Mouse (Mus musculus): ENCODE results near the gene Gnat3.
"Not testable (repeated sequence)": the region's sequence is repeated elsewhere in the genome, so short reads cannot be mapped to it uniquely, and the experiment has no call there.

Gnat3 gene

DNA sequence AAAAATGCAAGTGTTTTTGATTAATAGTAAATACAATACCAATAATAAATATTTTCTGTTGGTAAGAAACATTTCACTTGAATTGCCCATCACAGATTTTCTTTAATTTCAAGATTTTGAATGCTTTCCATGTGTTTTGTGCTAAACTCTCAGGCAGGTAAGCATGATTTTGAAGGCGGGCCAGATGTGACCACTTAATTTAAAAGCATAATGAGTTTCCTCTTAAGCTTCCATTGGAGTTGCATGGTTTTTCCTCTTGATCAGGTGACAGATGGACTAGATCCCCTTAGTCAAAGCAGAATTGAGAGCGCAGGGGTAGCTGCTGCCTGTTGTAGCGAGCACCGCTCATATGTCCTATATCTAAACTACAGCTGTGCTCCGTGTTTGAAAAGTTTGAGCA, at the start of gene Gnat3:
TSS of gene Gnat3 (plus strand) at position 301 of the 400 bp plus-strand sequence.
- in situ Hi-C loops (cut with MseI, MboI) = no loop called here

- in situ Hi-C loops (cut with MseI, MboI) = no loop called here
Measured at GRCm38 (mm10) chr5:17918966-17919365, 43.4 kb upstream of the Gnat3 start.

GRCm38 (mm10) chr5:17923648-17924047, 38.7 kb upstream of the Gnat3 start:
- in situ Hi-C loops (cut with MseI, MboI) = no loop called here

- in situ Hi-C loops (cut with MseI, MboI) = no loop called here
Measured at GRCm38 (mm10) chr5:17924085-17924518, 38.2 kb upstream of the Gnat3 start.

GRCm38 (mm10) chr5:17928471-17928870, 33.9 kb upstream of the Gnat3 start:
- in situ Hi-C loops (cut with MseI, MboI) = no loop called here

DNA sequence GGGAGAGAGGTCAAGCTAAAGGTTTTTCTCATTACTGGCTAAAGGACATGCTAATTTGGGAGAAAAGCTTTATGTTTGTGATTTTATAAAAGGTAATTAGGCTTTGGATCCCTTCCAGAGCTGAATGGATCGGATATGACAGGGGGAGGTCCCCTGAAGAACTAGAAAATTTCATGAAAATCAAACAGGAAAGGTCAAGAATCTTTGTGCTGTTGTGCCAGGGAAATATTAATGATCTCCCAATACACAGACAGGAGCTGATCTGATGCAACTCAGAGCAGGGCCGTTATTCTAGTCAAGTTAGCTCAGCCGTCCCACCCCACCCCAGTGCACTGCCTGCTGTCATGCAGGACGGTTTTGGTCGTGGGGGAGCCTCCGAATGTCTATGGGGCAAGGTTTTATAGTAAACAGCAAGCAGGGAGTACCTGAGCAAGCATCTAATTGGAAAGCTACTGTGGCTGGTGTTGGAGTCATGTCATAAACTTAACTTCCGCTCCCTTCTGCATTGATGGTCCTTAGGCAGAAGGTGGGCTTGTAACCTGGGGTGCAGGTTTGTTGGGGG, 33.3 kb upstream of the Gnat3 start:
- in situ Hi-C loops (cut with MseI, MboI) = no loop called here

GRCm38 (mm10) chr5:17931588-17931987, 30.8 kb upstream of the Gnat3 start:
- in situ Hi-C loops (cut with MseI, MboI) = not testable (repeated sequence)

DNA sequence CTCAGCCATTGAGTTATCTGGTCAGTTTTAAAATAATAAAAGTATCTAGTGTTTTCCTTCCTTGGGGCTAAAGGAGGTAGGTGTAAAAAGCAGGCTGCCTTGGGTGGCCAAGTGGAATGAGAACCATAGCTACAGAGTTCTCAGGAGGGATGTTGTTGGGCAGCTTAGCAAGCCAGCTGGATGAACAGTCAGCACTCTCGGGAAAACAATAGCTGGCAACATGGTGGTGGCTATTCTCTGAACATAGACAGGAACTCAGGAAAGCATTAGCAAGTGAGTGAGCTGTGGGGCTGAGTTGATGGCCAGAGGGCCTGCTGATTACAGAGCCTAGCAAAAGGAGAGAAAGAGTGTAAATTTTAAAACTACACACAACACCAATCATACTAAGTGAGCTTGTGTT, 27.8 kb upstream of the Gnat3 start:
- in situ Hi-C loops (cut with MseI, MboI) = no loop called here

DNA sequence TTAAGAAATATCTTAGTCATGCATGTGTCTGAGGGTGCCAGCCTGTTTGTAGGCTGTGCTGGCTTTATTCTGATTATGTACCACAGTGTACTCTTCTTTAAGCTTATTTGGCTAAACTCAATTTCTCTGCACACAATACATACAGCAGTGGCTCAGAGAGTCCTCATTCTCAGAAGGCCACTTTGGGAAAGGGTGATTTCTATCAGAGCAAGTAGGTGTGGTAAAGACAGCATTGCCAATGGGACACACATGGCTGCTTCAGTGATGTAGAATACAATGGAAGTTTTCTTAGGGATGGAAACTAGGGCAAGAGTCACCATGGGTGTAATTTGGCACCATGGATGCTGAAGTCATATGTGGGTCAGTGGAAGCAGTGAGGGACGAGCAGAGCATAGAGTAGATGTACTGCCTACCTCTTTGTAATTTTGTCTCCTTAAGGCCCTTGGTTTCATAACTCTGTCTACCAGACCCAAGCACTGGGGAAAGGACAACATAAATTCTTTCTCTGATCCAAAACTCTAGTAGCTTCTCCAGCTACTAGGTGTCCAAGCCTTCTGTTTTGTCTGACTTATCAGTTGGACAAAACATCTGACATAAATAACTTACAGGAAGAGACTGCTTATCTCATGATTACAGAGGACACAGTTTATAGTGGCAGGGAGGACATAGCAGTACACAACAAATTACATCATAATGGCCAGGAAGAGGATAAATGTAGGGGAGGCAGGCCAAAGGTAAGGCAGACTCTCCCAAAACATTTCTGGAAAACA, 24.0 kb upstream of the Gnat3 start:
- in situ Hi-C loops (cut with MseI, MboI) = no loop called here

GRCm38 (mm10) chr5:17956468-17956867, 5.9 kb upstream of the Gnat3 start:
- in situ Hi-C loops (cut with MseI, MboI) = no loop called here

DNA sequence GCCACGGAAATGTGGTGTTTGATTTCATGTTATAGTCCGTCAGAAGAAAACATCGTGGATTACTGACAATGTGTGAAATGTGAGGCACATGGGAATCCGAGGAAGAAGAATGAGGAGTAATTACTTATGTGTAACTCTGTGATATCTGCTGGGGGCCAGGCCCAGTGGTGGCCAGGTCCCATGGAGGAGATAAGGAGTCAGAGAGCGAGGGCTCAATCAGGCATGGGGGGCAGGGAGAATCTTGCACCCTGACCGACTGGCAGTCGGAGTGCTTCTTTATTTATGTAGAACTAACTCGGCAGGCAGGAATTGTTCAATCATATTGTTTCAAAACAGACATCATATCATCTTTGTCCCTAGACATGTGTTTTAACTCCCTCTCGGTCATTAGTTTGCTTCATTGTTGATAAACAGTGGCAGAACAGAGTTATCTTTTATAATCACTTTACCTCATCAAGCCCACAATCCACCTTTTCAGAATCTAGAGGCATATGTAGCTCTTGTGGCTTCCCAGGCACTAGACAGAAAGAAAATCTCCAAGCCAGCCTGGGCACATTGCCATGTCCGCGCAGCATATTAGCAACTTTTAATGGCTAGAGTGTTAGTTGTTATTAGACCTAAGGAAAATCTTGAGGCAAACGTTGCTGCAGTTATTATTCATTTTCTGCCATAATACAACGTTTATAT, 7.5 kb downstream of the Gnat3 start:
- in situ Hi-C loops (cut with MseI, MboI) = no loop called here

GRCm38 (mm10) chr5:17970391-17970730, 8.0 kb downstream of the Gnat3 start:
- in situ Hi-C loops (cut with MseI, MboI) = no loop called here

GRCm38 (mm10) chr5:17980501-17981121, 18.3 kb downstream of the Gnat3 start:
- in situ Hi-C loops (cut with MseI, MboI) = no loop called here

DNA sequence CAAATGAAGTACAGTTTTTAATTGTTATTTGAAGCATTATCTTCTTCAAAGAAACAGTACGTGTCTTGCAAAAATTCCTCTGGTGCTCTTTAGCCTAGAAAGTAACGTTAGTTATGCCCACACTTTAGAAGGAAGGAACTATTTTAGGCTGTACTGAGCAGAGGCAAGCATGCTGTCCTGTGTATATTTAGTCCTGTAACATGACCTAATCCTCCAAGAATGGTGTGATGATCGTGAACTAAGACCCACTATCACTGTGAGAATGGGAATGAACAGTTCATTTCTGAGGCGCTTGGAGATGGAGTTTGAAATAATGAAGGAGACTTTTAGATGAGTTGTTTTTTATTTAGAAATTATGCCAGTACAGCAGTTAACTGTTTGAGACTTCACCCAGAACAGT, 20.4 kb downstream of the Gnat3 start:
- in situ Hi-C loops (cut with MseI, MboI) = no loop called here

- in situ Hi-C loops (cut with MseI, MboI) = no loop called here
Measured at GRCm38 (mm10) chr5:17984522-17984921, 22.2 kb downstream of the Gnat3 start.

DNA sequence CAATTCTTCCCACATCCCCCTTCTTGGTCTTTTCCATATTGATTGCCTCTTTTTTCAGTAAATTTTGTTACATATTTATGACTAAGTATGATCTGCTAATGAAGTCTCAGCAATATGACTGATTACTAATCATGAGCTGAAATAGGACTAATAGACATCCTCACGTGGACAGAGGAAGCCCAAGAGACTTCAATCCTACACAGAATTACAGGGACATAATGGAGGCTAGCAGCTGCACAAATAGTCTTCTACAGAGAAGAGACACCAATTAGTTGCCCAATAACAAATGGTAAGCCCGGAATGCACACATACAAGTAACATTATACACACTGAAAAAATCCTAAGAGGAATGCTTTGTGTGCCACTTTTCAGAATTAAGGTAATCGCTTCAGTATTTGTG, 24.3 kb downstream of the Gnat3 start:
- in situ Hi-C loops (cut with MseI, MboI) = no loop called here

DNA sequence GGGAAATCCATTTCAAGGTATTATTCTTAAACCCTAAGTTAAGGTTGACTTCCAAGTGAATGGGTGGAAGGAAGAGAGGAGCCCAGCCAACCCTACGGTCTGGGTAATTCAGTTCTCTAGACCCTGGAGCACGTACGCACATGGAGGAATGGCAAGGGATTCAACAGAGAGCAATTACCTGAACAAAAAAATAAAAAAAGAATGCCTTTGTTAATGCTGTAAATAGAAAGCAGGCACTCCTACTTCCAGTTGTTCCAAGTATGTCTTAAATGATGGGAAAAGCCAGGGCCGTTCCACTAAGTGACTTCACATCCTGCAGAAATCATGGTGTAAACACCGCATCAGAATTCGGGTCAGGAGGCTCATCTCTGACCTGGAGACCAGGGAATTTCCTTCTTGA, 28.3 kb downstream of the Gnat3 start:
- in situ Hi-C loops (cut with MseI, MboI) = no loop called here

DNA sequence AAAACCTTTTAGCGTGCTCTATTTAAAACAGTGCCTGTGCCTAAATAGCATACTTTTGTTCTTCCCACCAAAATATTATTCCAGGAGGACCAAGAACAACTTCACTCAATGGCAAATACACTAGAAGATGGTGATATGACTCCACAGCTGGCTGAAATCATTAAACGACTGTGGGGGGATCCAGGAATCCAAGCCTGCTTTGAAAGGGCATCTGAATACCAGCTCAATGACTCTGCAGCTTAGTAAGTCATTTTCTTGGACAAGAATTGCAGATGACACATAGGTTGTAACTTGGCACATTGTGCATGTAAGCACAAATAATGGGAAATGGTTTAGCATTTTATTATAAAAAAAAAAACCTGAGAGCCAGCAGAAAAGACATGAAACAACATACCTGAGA, 37.2 kb downstream of the Gnat3 start:
- in situ Hi-C loops (cut with MseI, MboI) = no loop called here

DNA sequence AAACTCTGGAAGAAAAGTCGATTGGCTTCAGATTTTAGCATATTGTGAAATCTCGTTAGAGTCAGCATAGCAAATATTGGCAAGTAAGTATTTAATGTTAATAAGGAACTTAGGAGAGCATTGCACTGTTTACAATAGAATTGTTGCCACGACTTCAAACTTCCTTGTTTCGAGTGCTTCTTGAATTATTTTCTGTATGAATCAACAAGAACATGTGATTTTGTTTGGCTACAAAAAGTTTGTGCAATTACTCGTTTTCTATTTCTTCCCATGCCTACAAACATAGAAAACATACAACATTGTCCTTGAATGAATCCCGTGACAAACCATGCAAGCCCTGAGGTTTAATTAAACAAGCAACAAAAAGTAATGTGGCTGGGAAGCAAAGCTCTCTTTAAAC, 37.8 kb downstream of the Gnat3 start:
- in situ Hi-C loops (cut with MseI, MboI) = no loop called here

DNA sequence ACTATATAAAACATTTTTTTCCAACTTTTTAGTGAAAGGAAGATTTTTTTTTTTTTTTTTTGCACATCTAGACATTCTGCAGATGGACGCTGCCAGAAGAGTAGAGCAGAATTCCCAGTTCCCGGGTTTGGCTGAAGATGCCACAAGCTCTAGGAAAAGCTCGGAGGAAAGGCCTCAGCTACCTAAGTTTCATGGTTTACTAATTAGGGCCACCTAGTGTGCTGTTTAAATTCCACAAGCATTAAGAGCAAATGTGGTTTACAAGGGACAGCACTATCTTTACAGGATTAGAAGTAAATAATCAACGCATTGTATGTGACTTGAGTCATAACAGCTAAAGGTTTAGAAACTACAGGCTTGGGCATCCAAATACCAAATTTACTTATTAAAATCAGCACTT, 39.3 kb downstream of the Gnat3 start:
- in situ Hi-C loops (cut with MseI, MboI) = no loop called here

DNA sequence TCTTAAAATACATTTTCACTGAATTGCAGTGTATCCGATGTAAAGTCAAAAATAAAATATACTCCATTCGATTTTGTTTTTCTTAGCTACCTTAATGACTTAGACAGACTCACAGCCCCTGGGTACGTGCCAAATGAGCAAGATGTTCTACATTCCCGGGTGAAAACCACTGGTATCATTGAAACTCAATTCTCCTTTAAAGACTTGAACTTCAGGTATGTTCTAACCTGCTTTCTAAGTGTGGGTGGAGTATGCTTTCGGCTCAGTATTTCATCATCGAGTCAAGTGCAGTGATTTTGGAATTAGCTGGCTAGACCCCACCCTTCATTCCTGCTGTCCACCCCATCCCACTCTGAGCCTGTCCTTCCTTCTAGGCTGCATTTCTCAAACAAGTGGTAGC, 41.3 kb downstream of the Gnat3 start:
- in situ Hi-C loops (cut with MseI, MboI) = no loop called here

DNA sequence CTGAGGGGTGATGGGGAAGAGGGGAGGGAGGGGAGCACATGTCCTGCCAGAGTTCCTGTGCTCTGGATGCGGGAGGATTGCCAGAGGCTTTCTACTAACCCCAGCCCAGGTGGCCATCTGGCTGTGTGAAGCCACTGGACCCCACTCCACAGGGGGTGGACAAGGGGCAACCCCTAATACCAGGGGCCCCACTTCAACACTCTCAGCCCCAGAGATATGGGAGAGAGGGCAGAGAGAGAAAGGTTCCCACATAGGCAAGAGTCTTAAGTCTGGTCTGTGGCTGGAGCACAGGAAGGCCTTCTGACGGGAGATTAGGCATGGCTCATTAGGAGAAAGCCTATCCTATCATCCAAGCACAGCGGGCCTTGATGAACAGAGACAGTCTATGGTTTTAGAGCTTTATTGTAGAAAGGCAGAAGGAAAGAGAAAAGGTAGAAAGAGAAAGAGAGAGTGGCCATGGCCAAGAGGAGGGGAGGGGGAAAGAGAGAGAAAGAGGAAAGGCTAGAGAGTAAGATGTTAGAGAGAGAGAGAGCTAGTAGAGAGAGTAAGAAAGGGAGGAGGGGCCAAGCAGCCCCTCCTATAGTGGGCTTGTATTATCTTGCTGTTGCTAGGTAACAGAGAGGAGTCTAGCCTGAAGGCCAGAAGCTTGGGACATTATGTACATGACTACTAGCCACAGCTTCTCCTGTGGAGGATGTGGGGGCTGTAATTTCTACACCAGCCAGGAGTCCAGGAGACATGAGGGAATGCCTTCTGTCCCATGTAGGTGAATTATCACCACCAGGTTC, 42.7 kb downstream of the Gnat3 start:
- in situ Hi-C loops (cut with MseI, MboI) = no loop called here
